Mouse (Mus musculus): ENCODE data around the gene Nr3c2. TPM values are rescaled to one million over a fixed set of nuclear protein-coding genes. Genes with fewer than 3 reads are reported as not detected.

The Nr3c2 gene
- polyA plus RNA-seq, 1 experiment from 2014 or later = 5.0 TPM

DNA sequence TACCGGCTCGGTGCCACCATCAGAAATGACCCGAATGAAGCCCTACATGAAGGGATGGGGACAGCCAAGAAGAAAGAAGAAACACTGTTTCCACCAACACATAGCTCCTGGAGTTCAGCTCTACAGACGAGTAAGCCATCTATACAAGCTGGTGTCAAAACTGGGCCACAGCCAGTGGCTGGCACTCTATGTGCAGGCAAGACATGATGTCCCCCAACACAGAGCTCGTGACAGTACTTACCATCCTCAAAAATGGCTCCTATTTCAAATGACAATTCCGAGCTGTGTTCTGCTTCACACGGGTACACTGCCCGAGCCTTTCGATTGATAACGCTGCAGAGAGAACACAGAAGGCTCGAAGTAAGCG, 357.8 kb downstream of the Nr3c2 start:
- no peak for ATAC-seq (replicated peaks; ENCODE audit: insufficient number of reproducible peaks, insufficient read depth, low FRiP score, low read depth)
- Histone ChIP-seq H3K27ac (no peak overlapping the region), H3K4me1 (replicated peaks) (no peaks in the 10 kb centered on the region), H3K9ac (no peak overlapping the region), H3K9me3 (replicated peaks) (no peaks in the 10 kb centered on the region), H3K36me3 (peaks cover 30% of the 10 kb centered on the region), H3K4me3 (no peak overlapping the region), H3K27me3 (no peaks in the 10 kb centered on the region), H3K4me2 (no peak overlapping the region)
- 88% methylated on average over 12 of the region's 12 CpGs for WGBS

DNA sequence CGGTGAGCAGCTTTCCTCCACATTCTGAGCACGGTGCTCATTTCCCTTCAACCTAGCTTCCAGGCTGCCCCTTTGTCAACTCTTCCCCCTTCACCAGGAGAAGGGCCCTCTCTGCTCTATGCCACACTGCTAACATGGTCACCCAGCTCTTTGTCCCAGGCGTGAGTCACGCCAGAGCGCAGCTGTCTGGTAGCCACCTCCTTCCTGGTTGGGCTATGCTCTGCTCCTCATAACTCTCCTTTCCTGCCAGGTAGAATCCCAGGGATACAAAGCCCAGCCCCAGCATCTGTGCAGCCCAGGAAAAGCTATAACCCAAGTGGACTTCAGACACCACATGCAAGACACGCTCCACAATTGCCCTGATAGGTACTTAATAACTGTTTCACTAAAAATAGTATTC, 362.0 kb downstream of the Nr3c2 start:
- H3K9me3 ChIP-seq (replicated peaks) = no peaks in the 10 kb centered on the region
- no peak overlapping the region for H3K4me3 ChIP-seq
- no peak overlapping the region for H3K4me2 ChIP-seq
- ATAC-seq (replicated peaks; ENCODE audit: insufficient number of reproducible peaks, insufficient read depth, low FRiP score, low read depth) = no peak
- H3K27ac ChIP-seq = no peak overlapping the region
- H3K4me1 ChIP-seq (replicated peaks) = no peaks in the 10 kb centered on the region
- H3K36me3 ChIP-seq = peaks cover 24% of the 10 kb centered on the region
- no peaks in the 10 kb centered on the region for H3K27me3 ChIP-seq
- 86% methylated on average over 6 of the region's 6 CpGs for WGBS
- no peak overlapping the region for H3K9ac ChIP-seq

DNA sequence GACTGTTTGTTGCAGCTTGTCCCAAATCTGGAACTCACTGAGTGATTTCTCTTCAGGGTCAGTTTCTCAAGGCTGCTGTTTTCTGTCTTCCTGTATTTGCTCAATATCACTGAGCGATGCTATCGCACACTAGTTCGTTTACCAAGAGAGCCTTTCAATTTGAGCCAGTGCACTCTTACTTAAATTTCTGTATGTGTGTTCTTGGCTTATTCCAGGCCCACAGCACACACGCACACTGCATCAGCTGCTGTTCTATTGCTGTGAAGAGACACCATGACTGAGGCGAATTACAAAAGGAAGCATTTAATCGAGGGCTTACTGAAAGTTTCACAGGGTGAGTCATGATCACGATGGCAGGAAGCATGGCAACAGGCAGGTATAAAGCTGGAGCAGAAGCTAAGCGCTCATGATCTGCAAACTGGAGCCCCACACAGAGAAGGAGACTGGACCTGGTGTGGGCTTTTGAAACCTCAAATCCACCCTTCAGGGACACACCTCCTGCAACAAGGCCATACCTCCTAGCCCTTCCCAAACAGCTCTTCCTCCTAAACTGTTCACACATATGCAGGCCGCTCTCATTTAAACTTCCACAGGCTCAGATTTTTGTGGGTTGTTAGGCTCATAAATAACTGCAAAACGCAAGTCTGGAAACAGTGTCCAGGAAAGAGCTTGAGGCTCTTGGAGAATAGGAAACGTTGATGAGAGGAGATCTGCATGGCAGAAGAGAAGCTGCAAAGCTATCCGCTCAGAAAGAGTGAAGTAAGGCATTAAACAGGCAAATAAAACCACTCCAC, 363.2 kb downstream of the Nr3c2 start:
- no peak for ATAC-seq (replicated peaks; ENCODE audit: insufficient number of reproducible peaks, insufficient read depth, low FRiP score, low read depth)
- no peak overlapping the region for H3K4me3 ChIP-seq
- peaks cover 13% of the 10 kb centered on the region for H3K36me3 ChIP-seq
- no peaks in the 10 kb centered on the region for H3K27me3 ChIP-seq
- no peak overlapping the region for H3K27ac ChIP-seq
- no peaks in the 10 kb centered on the region for H3K9me3 ChIP-seq (replicated peaks)
- no peaks in the 10 kb centered on the region for H3K4me1 ChIP-seq (replicated peaks)
- H3K4me2 ChIP-seq = no peak overlapping the region
- WGBS = 79% methylated on average over 12 of the region's 12 CpGs
- no peak overlapping the region for H3K9ac ChIP-seq

DNA sequence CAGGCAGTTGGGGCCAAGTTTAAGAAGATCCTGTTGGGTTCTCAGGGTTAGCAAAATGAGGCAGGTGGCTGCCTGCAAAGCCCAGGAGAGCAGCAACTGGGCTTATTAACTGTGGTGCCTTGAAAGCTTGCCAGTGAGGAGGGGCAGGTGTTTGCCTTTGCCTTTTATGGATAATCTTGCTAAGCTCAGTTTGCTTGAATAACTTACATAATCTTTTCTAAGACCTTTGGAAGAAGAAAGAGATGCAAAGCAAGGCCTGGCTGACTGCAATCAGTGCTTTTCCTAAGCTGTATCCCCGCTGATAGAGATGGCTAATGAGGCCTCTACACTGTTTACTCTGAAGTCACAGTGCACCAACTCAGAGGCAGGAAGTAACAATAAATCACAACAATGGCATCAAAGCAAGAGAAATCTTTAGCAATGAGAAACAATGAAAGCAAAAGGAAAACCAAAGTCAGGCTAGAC, 368.7 kb downstream of the Nr3c2 start:
- Histone ChIP-seq H3K4me3 (no peak overlapping the region), H3K36me3 (peaks cover 17% of the 10 kb centered on the region; the same call in 1 of the 2 replicates), H3K4me2 (no peak overlapping the region), H3K27me3 (no peaks in the 10 kb centered on the region), H3K27ac (no peak overlapping the region), H3K9ac (no peak overlapping the region), H3K4me1 (replicated peaks) (no peaks in the 10 kb centered on the region), H3K9me3 (replicated peaks) (no peaks in the 10 kb centered on the region)
- 57% methylated on average over 1 of the region's 1 CpGs for WGBS
- no peak for ATAC-seq (replicated peaks; ENCODE audit: insufficient number of reproducible peaks, insufficient read depth, low FRiP score, low read depth)

DNA sequence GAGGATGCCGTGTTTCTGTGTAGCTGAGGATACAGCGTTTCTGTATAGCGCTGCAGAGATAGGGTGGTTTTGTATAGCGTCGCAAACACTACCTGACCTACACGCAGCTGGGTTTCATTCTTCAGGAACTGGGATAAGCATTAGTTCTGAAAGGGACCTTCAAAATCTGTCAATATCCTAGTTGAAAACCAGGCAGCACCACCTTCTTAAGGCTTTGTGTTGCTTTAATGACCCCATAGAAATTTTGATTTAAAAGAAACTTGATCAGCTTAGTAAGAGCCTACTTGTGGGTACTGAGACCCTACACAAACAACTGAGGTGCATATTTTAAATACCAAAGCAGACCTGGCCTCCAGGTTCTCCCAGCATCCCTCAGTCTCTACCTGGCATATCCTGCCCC, 372.9 kb downstream of the Nr3c2 start:
- WGBS = 93% methylated on average over 6 of the region's 6 CpGs
- H3K9me3 ChIP-seq (replicated peaks) = no peaks in the 10 kb centered on the region
- H3K4me1 ChIP-seq (replicated peaks) = 0 out of 2 replicates have a peak, but pooled peaks cover 6% of the 10 kb centered on the region
- no peak for ATAC-seq (replicated peaks; ENCODE audit: insufficient number of reproducible peaks, insufficient read depth, low FRiP score, low read depth)
- peaks cover 17% of the 10 kb centered on the region; the same call in 1 of the 2 replicates for H3K36me3 ChIP-seq
- H3K9ac ChIP-seq = no peak overlapping the region
- H3K4me3 ChIP-seq = no peak overlapping the region
- no peak overlapping the region for H3K27ac ChIP-seq
- H3K4me2 ChIP-seq = no peak overlapping the region
- no peaks in the 10 kb centered on the region for H3K27me3 ChIP-seq

DNA sequence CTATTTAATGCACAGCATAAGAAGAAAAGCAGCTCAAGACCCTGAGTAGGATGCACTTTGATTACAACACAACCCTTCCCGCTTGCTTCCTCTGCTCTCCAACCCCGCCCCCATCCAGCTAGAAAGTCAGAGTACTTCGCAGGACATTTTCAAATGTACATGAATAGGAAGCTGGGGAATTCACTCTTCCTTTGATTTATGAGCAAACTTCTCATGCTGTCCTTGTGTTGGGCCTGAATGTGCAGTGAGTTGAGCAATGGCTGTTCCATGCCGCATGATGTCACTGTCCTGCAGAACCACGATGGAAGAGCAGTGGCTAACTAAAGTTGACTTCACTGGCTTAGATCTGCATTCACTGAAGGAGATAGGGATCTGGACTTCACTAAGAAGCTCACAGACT, 376.3 kb downstream of the Nr3c2 start:
- Histone ChIP-seq H3K4me3 (no peak overlapping the region), H3K9me3 (replicated peaks) (no peaks in the 10 kb centered on the region), H3K36me3 (peaks cover 4% of the 10 kb centered on the region; the same call in 1 of the 2 replicates), H3K27ac (no peak overlapping the region), H3K27me3 (no peaks in the 10 kb centered on the region), H3K9ac (no peak overlapping the region), H3K4me1 (replicated peaks) (peaks cover 6% of the 10 kb centered on the region; the same call in 1 of the 2 replicates), H3K4me2 (no peak overlapping the region)
- ATAC-seq (replicated peaks; ENCODE audit: insufficient number of reproducible peaks, insufficient read depth, low FRiP score, low read depth) = no peak
- WGBS = 78% methylated on average over 5 of the region's 5 CpGs

DNA sequence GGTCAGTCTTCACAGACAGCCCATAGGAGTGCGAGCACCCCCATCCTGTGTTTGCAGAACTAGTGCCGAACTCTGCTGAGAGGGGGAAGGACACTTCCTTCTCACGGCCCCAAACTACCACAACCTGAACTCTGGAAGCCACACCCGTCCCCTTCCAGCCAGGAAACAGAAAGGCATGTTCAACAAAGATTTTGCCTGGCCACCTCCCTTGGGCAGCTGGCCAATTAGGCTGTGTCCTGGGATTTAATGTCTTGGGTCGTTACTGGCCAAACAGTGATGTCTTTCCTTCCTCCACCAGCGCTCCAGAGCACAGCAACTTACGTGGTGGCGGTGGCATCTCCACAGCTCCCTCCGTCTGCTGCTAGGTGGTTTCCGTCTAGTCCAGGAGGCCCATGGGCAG, 377.6 kb downstream of the Nr3c2 start:
- peaks cover 6% of the 10 kb centered on the region; the same call in 1 of the 2 replicates for H3K4me1 ChIP-seq (replicated peaks)
- WGBS = 64% methylated on average over 10 of the region's 10 CpGs
- H3K27me3 ChIP-seq = no peaks in the 10 kb centered on the region
- H3K9ac ChIP-seq = no peak overlapping the region
- no peak overlapping the region for H3K4me2 ChIP-seq
- no peaks in the 10 kb centered on the region for H3K9me3 ChIP-seq (replicated peaks)
- no peaks in the 10 kb centered on the region for H3K36me3 ChIP-seq
- no peak overlapping the region for H3K27ac ChIP-seq
- H3K4me3 ChIP-seq = no peak overlapping the region
- ATAC-seq (replicated peaks; ENCODE audit: insufficient number of reproducible peaks, insufficient read depth, low FRiP score, low read depth) = peak; percentile 51

DNA sequence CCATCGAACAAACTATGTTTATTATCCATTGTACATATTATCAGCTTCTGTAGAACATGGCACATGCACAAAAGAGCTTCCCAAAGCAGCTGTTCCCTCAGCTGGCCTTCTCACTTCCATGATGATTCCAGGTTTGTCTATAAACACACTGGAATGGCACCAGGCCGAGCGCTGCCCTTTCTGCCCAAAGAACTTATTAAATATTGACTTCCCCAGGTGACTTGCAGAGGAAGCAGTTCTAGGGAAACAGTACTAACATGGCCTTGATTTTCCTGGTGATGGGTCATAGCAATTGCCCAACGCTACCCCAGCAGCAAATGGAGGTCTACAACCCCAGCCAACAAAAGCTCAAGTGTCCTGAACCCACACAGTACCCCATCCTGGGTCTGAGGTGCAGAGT, 379.0 kb downstream of the Nr3c2 start:
- no peak overlapping the region for H3K4me2 ChIP-seq
- WGBS = 90% methylated on average over 4 of the region's 4 CpGs
- H3K4me1 ChIP-seq (replicated peaks) = peaks cover 6% of the 10 kb centered on the region; the same call in 1 of the 2 replicates
- H3K27ac ChIP-seq = no peak overlapping the region
- H3K9ac ChIP-seq = no peak overlapping the region
- no peaks in the 10 kb centered on the region for H3K36me3 ChIP-seq
- H3K9me3 ChIP-seq (replicated peaks) = no peaks in the 10 kb centered on the region
- no peak for ATAC-seq (replicated peaks; ENCODE audit: insufficient number of reproducible peaks, insufficient read depth, low FRiP score, low read depth)
- no peak overlapping the region for H3K4me3 ChIP-seq
- H3K27me3 ChIP-seq = no peaks in the 10 kb centered on the region

DNA sequence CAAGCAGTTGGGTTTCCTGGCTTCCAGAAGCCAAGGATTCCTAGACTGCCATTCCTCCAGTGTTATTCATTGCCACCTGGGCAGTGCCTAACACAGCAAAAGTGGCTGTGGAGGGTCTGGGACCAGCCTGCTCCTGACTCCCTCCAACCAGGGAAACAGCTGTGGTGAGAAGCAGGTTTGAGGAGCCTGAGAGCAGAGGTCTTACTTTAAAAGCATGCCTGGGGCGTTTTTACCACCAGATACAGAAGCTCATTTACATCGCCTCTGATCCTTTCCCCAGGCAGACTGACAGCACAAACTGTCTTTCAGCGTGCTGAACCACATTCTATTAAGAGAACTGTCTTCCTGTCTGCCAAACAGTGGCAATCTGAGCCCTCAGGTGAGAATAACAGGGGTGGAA, 380.7 kb downstream of the Nr3c2 start:
- Histone ChIP-seq H3K27me3 (no peaks in the 10 kb centered on the region), H3K36me3 (no peaks in the 10 kb centered on the region), H3K4me1 (replicated peaks) (peaks cover 6% of the 10 kb centered on the region; the same call in 1 of the 2 replicates), H3K9me3 (replicated peaks) (no peaks in the 10 kb centered on the region), H3K4me3 (no peak overlapping the region), H3K9ac (no peak overlapping the region), H3K27ac (peak overlapping the region; percentile 13; the same call in 1 of the 2 replicates), H3K4me2 (no peak overlapping the region)
- 52% methylated on average over 3 of the region's 3 CpGs for WGBS
- ATAC-seq (replicated peaks; ENCODE audit: insufficient number of reproducible peaks, insufficient read depth, low FRiP score, low read depth) = no peak

DNA sequence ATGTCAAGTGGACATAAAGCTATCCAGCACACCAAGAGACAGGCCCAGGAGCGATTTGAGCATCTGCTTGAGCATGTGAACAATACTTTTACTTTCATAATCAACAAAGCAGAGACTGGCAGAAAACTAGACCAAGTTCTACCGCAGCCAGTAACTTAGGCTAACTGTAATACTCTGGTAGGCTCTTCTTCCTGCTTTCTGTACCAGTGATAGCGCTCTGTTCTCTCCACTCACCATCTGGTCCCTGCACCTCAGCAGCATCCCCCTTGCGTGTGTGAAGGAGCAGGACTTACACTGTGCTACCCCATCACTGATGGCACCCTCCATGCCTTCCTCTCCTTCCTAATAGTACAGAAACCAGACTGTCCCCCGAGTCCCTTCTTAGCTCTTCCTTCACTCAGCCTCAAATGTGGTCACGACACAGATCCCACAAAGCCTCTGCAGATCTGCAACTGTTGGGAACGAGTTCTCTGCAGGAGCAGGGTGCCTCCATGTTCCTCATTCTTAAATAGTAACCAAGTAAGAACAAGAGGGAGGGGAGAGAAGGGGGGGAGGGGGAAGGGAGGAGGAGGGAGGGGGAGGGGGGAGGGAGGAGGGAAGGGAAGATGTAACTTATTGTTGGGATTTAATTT, 383.5 kb downstream of the Nr3c2 start:
- 82% methylated on average over 7 of the region's 7 CpGs for WGBS
- Histone ChIP-seq H3K9me3 (replicated peaks) (no peaks in the 10 kb centered on the region), H3K9ac (no peak overlapping the region), H3K27ac (peak overlapping the region; percentile 12; the same call in 1 of the 2 replicates), H3K4me2 (no peak overlapping the region), H3K36me3 (no peaks in the 10 kb centered on the region), H3K4me3 (no peak overlapping the region), H3K4me1 (replicated peaks) (no peaks in the 10 kb centered on the region; the same call in 1 of the 2 replicates), H3K27me3 (no peaks in the 10 kb centered on the region)
- no peak for ATAC-seq (replicated peaks; ENCODE audit: insufficient number of reproducible peaks, insufficient read depth, low FRiP score, low read depth)

DNA sequence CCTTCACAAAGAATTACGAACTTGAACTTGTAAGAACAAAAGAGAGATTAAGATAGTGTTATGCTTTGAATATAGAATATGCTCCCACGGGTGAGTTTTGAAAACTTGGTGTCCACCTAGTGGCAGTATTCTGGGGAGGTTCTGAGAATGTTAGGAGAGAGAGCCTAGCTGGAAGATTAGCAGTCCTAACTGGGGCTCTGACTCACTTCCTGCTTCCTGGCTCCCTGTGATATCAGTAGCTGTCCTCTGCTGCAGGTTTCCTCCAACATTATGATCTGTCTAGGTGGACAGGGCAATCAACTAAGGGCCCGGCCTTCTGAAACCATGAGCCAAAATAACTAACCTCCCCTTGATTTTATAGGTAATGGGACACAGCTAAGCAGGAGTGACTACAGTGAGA, 385.2 kb downstream of the Nr3c2 start:
- Histone ChIP-seq H3K9me3 (replicated peaks) (no peaks in the 10 kb centered on the region), H3K36me3 (no peaks in the 10 kb centered on the region), H3K27ac (no peak overlapping the region), H3K9ac (no peak overlapping the region), H3K4me2 (no peak overlapping the region), H3K4me1 (replicated peaks) (0 out of 2 replicates have a peak, but pooled peaks cover 2% of the 10 kb centered on the region), H3K27me3 (no peaks in the 10 kb centered on the region), H3K4me3 (no peak overlapping the region)
- ATAC-seq (replicated peaks; ENCODE audit: insufficient number of reproducible peaks, insufficient read depth, low FRiP score, low read depth) = no peak
- 81% methylated on average over 3 of the region's 3 CpGs for WGBS
